Mouse (Mus musculus) embryo, embryonic 10.5 days (tissue): ENCODE measurements around the gene Depdc5.
"Not testable (repeated sequence)": the region's sequence is repeated elsewhere in the genome, so short reads cannot be mapped to it uniquely, and the experiment has no call there.

Experiments used
- DNase-seq: peaks from one replicate; pipeline ENCODE4 v3.0.0-alpha.2; 2015; ENCODE audit warnings: low spot score

Gene Depdc5

GRCm38 (mm10) chr5:33032036-33032773, 168.7 kb downstream of the Depdc5 start:
- no peak for DNase-seq

GRCm38 (mm10) chr5:33033121-33033520, 169.6 kb downstream of the Depdc5 start:
- peak; percentile 89 for DNase-seq

GRCm38 (mm10) chr5:33033633-33034032, 170.1 kb downstream of the Depdc5 start:
- not testable (repeated sequence) for DNase-seq

- peak; percentile 44 for DNase-seq
Measured at GRCm38 (mm10) chr5:33034100-33034499, 170.6 kb downstream of the Depdc5 start.

GRCm38 (mm10) chr5:33034916-33035315, 171.4 kb downstream of the Depdc5 start:
- DNase-seq = no peak

- DNase-seq = no peak
Measured at GRCm38 (mm10) chr5:33038656-33039509, 175.4 kb downstream of the Depdc5 start.

- DNase-seq = peak; percentile 86
Measured at GRCm38 (mm10) chr5:33039510-33039911, 176.0 kb downstream of the Depdc5 start.

GRCm38 (mm10) chr5:33040735-33041134, 177.2 kb downstream of the Depdc5 start:
- not testable (repeated sequence) for DNase-seq

- DNase-seq = no peak
Measured at GRCm38 (mm10) chr5:33043397-33043796, 179.9 kb downstream of the Depdc5 start.
